Mouse (Mus musculus) CD4-positive, CD25-positive, alpha-beta regulatory T cell (primary cell): ENCODE data around the gene D5Ertd579e. TPM values are rescaled to one million over a fixed set of nuclear protein-coding genes. Genes with fewer than 3 reads are reported as not detected.

Experiments
- polyA plus RNA-seq: library from polyadenylated mRNA; unstranded; fragments of 100-300 nt; shearing (Covaris generic); gene quantifications from one replicate; pipeline ENCODE4 v1.2.1, GENCODE M21; 2017

Gene D5Ertd579e
- polyA plus RNA-seq = 36.8 TPM

GRCm38 (mm10) chr5:36695461-36696231 lies at the start of gene D5Ertd579e:
D5Ertd579e (minus strand) TSS chr5:36696024.

GRCm38 (mm10) chr5:36593176-36593575 lies 102.6 kb downstream of the D5Ertd579e start, which contains the start of gene Tbc1d14:
Tbc1d14 (minus strand) TSS chr5:36593276.

Other genes starting within 250 kb of the D5Ertd579e start
- 36.1 TPM for gene Grpel1, start 231.0 kb downstream of the D5Ertd579e start, polyA plus RNA-seq
- 21.4 TPM for gene Tada2b, start 211.7 kb downstream of the D5Ertd579e start, polyA plus RNA-seq
- 0.08 TPM for gene Ccdc96, start 211.4 kb downstream of the D5Ertd579e start, polyA plus RNA-seq
- 88.5 TPM for gene Tbc1d14, start 102.7 kb downstream of the D5Ertd579e start, polyA plus RNA-seq
- gene Bloc1s4, start 52.6 kb upstream of the D5Ertd579e start, polyA plus RNA-seq = 37.7 TPM
- 242 TPM for gene Mrfap1, start 100.7 kb upstream of the D5Ertd579e start, polyA plus RNA-seq
- 20.7 TPM for gene Man2b2, start 134.6 kb upstream of the D5Ertd579e start, polyA plus RNA-seq
- gene Ppp2r2c, start 172.5 kb upstream of the D5Ertd579e start, polyA plus RNA-seq = not detected